Mouse (Mus musculus) G1E (cell line): Measurements from ENCODE around the gene Izumo4. TPM values are rescaled to one million over a fixed set of nuclear protein-coding genes. Genes with fewer than 3 reads are reported as not detected.

ENCODE experiments used
- ATAC-seq: 2 replicates; pipeline ENCODE4 v1.8.0; 2016; ENCODE audit warnings: mild to moderate bottlenecking; ENCODE audit not compliant: insufficient number of reproducible peaks, poor library complexity, low FRiP score, severe bottlenecking; ENCODE audit errors: extremely low read depth
- DNase-seq: peaks from one replicate; pipeline ENCODE4 v3.0.0; 2012; ENCODE audit warnings: low spot score
- H3K27me3 ChIP-seq: 2 replicates; pipeline ENCODE4 v1.6.1; 2012; ENCODE audit warnings: mild to moderate bottlenecking, low read length, inconsistent platforms; ENCODE audit not compliant: insufficient read depth
- H3K36me3 ChIP-seq: replicated peaks from 2 replicates; pipeline ENCODE3; 2012; ENCODE audit warnings: mild to moderate bottlenecking, inconsistent platforms
- H3K4me1 ChIP-seq: 2 replicates; pipeline ENCODE4 v1.6.1; 2012; ENCODE audit warnings: low read depth, low read length, inconsistent platforms, mixed read lengths; ENCODE audit not compliant: insufficient read depth
- H3K4me3 ChIP-seq: 2 replicates; pipeline ENCODE4 v1.5.1; 2012; ENCODE audit warnings: low read depth, mild to moderate bottlenecking, inconsistent platforms, low read length, moderate library complexity, mixed read lengths
- H3K9me3 ChIP-seq: replicated peaks from 2 replicates; pipeline ENCODE4 v1.6.1; 2012; ENCODE audit warnings: inconsistent platforms
- CTCF ChIP-seq: IDR thresholded peaks from 2 replicates; pipeline ENCODE4 v1.5.1; 2012; ENCODE audit warnings: low read depth, low read length, inconsistent platforms, mixed read lengths
- GATA1 ChIP-seq: IDR thresholded peaks from 2 replicates; pipeline ENCODE4 v1.6.1; 2012; ENCODE audit warnings: borderline replicate concordance, low read length, inconsistent platforms, mixed read lengths
- GATA2 ChIP-seq: IDR thresholded peaks from 2 replicates; pipeline ENCODE4 v1.6.1; 2012; ENCODE audit warnings: low read depth, low read length, inconsistent platforms, borderline replicate concordance
- POLR2AphosphoS5 ChIP-seq: IDR thresholded peaks from 2 replicates; pipeline ENCODE4 v1.6.1; 2012; ENCODE audit warnings: low read depth, low read length, inconsistent platforms; ENCODE audit not compliant: insufficient replicate concordance
- TAL1 ChIP-seq: conservative IDR thresholded peaks from 2 replicates; pipeline ENCODE4 v1.6.1; 2012; ENCODE audit warnings: low read depth, low read length, inconsistent platforms, mixed read lengths
- polyA plus RNA-seq: library from polyadenylated mRNA; stranded (reverse); fragments of >175 nt; gene quantifications from 2 replicates; pipeline ENCODE4 v1.2.3, GENCODE M21; 2012
- total RNA-seq, 2 experiments: library from RNA; stranded (forward) in 1 of 2; stranded (reverse) in 1 of 2; fragments of 200-1000 nt in 1 of 2; fragments of >200 nt in 1 of 2; fragmentation: Nextera tagmentation in 1 of 2; gene quantifications; 2 replicates each; pipeline ENCODE4 v1.2.3; 2014 to 2017

Gene Izumo4
- total and polyA plus RNA-seq, 3 experiments = 5.9 to 8.2 (median 7.4) TPM

DNA sequence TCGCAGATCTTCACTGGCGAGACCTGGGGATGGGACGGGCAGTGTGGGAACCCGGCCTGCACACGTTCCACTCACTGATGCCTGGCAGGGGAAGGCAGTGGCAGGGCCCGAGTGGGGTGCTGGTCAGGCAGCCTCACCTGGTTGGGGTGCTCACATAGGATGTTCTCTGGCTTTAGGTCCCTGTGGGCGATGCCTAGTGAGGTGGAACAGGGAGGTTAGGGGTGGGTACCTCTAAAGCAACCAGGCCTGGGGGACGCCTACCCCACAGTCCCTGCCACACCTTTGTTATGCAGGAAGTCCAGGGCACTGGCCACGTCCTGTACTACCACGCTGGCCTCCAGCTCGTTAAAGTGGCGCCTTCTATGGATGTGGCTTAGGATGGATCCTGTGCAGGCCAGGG lies 33.0 kb upstream of the Izumo4 start:
- no peak for DNase-seq
- H3K27me3 ChIP-seq = no peaks in the 10 kb centered on the region; the same call in 1 of the 2 replicates
- H3K36me3 ChIP-seq = peaks cover 91% of the 10 kb centered on the region
- ATAC-seq = no peak
- H3K4me1 ChIP-seq = peaks cover 100% of the 10 kb centered on the region
- H3K4me3 ChIP-seq = no peak overlapping the region; the same call in 1 of the 2 replicates
- TF ChIP-seq TAL1 (no peak), CTCF (no peak), GATA1 (no peak), GATA2 (no peak)
- H3K9me3 ChIP-seq = no peaks in the 10 kb centered on the region

GRCm38 (mm10) chr10:80669737-80670485 lies 32.1 kb upstream of the Izumo4 start:
- Histone ChIP-seq H3K4me3 (no peak overlapping the region; the same call in 1 of the 2 replicates), H3K27me3 (no peaks in the 10 kb centered on the region; the same call in 1 of the 2 replicates), H3K9me3 (no peaks in the 10 kb centered on the region), H3K4me1 (peaks cover 100% of the 10 kb centered on the region), H3K36me3 (peaks cover 100% of the 10 kb centered on the region)
- no peak for TF ChIP-seq GATA1
- TF ChIP-seq POLR2AphosphoS5 = no peak
- no peak for TF ChIP-seq CTCF
- no peak for TF ChIP-seq TAL1
- no peak for TF ChIP-seq GATA2
- ATAC-seq (no peak), DNase-seq (no peak)

DNA sequence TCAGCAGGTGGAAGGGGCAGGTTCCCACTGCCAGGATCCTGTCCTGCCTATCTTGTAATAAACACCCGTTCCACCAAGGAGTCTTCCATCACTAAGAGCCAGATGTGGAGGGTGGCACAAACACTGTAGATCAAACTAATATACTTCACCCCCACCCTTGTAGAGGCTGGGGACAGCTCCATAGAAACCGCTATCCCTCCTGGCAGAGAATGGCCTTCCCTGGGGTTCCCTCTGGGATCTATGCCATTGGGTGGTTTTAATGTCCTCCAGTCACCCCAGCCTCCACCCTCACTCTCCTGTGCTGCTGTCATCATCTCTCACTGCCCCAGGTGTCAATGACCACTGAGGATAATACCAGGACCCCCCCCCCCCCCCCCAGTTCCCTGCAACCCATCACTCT lies 31.5 kb upstream of the Izumo4 start:
- DNase-seq (no peak), ATAC-seq (no peak)
- H3K36me3 ChIP-seq = peaks cover 96% of the 10 kb centered on the region
- no peak overlapping the region for H3K4me3 ChIP-seq
- peaks cover 100% of the 10 kb centered on the region for H3K4me1 ChIP-seq
- H3K9me3 ChIP-seq = no peaks in the 10 kb centered on the region
- TF ChIP-seq CTCF = no peak
- TF ChIP-seq POLR2AphosphoS5 = no peak
- no peak for TF ChIP-seq GATA2
- no peak for TF ChIP-seq TAL1
- no peak for TF ChIP-seq GATA1
- H3K27me3 ChIP-seq = no peaks in the 10 kb centered on the region; the same call in 1 of the 2 replicates

DNA sequence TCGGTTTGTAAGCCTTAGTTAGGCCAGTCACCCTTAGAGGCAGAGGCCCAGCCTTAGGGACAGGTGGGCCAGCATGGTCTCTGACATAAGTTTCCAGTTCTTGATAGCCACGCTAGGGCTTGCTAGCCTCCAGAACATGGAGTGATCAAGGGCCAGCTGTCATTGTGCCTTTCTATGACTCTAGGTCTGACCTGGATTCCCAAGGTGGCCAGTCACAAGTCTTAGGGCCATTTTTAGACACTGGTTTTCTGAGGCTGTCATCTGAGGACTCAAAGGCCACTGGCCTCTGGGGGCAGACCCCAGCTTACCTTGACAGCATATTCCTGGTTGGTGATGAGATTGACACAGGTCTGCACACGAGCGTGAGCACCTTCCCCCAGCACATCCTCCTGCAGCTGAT lies 30.7 kb upstream of the Izumo4 start:
- H3K9me3 ChIP-seq = no peaks in the 10 kb centered on the region
- no peak overlapping the region; the same call in 1 of the 2 replicates for H3K4me3 ChIP-seq
- H3K4me1 ChIP-seq = peaks cover 93% of the 10 kb centered on the region
- no peaks in the 10 kb centered on the region; the same call in 1 of the 2 replicates for H3K27me3 ChIP-seq
- DNase-seq (no peak), ATAC-seq (no peak)
- peaks cover 89% of the 10 kb centered on the region for H3K36me3 ChIP-seq
- no peak for TF ChIP-seq CTCF

- H3K27me3 ChIP-seq = no peaks in the 10 kb centered on the region; the same call in 1 of the 2 replicates
- H3K4me3 ChIP-seq = peak overlapping the region; percentile 36; the same call in 1 of the 2 replicates
- DNase-seq (no peak), ATAC-seq (no peak)
- H3K9me3 ChIP-seq = no peaks in the 10 kb centered on the region
- H3K36me3 ChIP-seq = peaks cover 80% of the 10 kb centered on the region
- TF ChIP-seq GATA2 (no peak), CTCF (no peak), TAL1 (no peak), GATA1 (no peak), POLR2AphosphoS5 (no peak)
- peaks cover 90% of the 10 kb centered on the region for H3K4me1 ChIP-seq
These were observed 29.9 kb upstream of the Izumo4 start for GRCm38 (mm10) chr10:80671936-80672690.

- Histone ChIP-seq H3K4me3 (peak overlapping the region; percentile 87; the same call in 1 of the 2 replicates), H3K27me3 (no peaks in the 10 kb centered on the region), H3K4me1 (peaks cover 90% of the 10 kb centered on the region), H3K9me3 (no peaks in the 10 kb centered on the region), H3K36me3 (peaks cover 65% of the 10 kb centered on the region)
- no peak for TF ChIP-seq TAL1
- TF ChIP-seq GATA2 = no peak
- TF ChIP-seq GATA1 = no peak
- no peak for TF ChIP-seq CTCF
- TF ChIP-seq POLR2AphosphoS5 = no peak
- no peak for DNase-seq
- ATAC-seq = no peak
These were observed 28.3 kb upstream of the Izumo4 start for GRCm38 (mm10) chr10:80673690-80674089.
